Mouse (Mus musculus) embryonic facial prominence, embryonic 14.5 days (tissue): ENCODE measurements at regions not wholly inside any gene's neighbourhood (a gene's known extent, or its start where the extent isn't known, plus 50 kb on each side); places are given as distances from the start of the nearest gene placed in this dataset.

ENCODE experiments used
- ATAC-seq: fragments of 200-750 bp; cut with Nextera tagmentation; 2 replicates; pipeline ENCODE4 v1.8.0; 2017; ENCODE audit warnings: low read depth, moderate number of reproducible peaks, moderate TSS enrichment
- DNase-seq: peaks from one replicate; pipeline ENCODE4 v3.0.0-alpha.2; 2015; ENCODE audit warnings: low spot score
- H3K27ac ChIP-seq: fragments of 300-500 bp; sonication (generic); replicated peaks from 2 replicates; pipeline ENCODE4 v1.5.1; 2014; ENCODE audit warnings: low read depth, mild to moderate bottlenecking, low read length, moderate library complexity
- H3K27me3 ChIP-seq: fragments of 300-500 bp; sonication (generic); replicated peaks from 2 replicates; pipeline ENCODE4 v1.6.1; 2014; ENCODE audit warnings: low read length; ENCODE audit not compliant: control insufficient read depth, insufficient read depth
- H3K36me3 ChIP-seq: fragments of 300-500 bp; sonication (generic); 2 replicates; pipeline ENCODE4 v1.6.1; 2014; ENCODE audit warnings: low read length, mixed read lengths; ENCODE audit not compliant: control insufficient read depth, insufficient read depth
- H3K4me1 ChIP-seq: fragments of 300-500 bp; sonication (generic); 2 replicates; pipeline ENCODE4 v1.6.1; 2014; ENCODE audit warnings: antibody characterized with exemption, low read length; ENCODE audit not compliant: control insufficient read depth, insufficient read depth
- H3K4me2 ChIP-seq: fragments of 300-500 bp; sonication (generic); 2 replicates; pipeline ENCODE4 v1.6.1; 2014; ENCODE audit warnings: low read depth, mild to moderate bottlenecking, low read length, moderate library complexity, mixed read lengths
- H3K4me3 ChIP-seq: fragments of 300-500 bp; sonication (generic); 2 replicates; pipeline ENCODE4 v1.5.1; 2014; ENCODE audit warnings: low read depth, mild to moderate bottlenecking, low read length
- H3K9ac ChIP-seq: fragments of 300-500 bp; sonication (generic); 2 replicates; pipeline ENCODE4 v1.6.1; 2014; ENCODE audit warnings: low read depth, mild to moderate bottlenecking, low read length, moderate library complexity, mixed read lengths
- H3K9me3 ChIP-seq: fragments of 300-500 bp; sonication (generic); 2 replicates; pipeline ENCODE4 v1.6.1; 2016; ENCODE audit warnings: low read length; ENCODE audit not compliant: control insufficient read depth
- WGBS: fragments of 180-500 bp; shearing (Covaris S2); extraction: QIAGEN DNeasy Blood & Tissue Kit; methylation state at CpG from one replicate; pipeline ENCODE4 v1.1.7; 2014; 5-methylcytosine and 5-hydroxymethylcytosine counted together

DNA sequence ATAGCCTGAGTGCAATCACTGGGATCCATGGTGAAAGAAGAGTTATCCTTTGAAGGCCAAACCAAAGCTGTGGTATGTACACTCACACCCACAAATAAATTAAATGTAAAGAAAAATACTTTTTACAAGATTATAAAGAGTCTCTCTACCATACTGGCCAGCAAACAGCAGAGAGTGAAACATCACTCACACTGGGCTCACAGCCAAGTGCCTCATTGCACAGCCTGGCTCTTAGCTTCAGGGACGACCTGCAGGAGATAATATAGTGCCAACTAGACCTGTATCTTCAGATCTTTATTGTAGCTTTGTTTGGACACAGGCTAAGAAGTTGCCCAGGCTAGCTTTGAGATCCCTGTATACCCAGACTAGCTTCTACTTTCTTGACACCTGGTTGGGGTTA is 174.1 kb upstream of the Irx5 start:
- DNase-seq (no peak), ATAC-seq (no peak)
- H3K4me2 ChIP-seq, result no peak overlapping the region
- no peaks in the 10 kb centered on the region for H3K9me3 ChIP-seq
- H3K36me3 ChIP-seq, result no peaks in the 10 kb centered on the region
- no peak overlapping the region for H3K9ac ChIP-seq
- WGBS, result 35% methylated on average over 1 of the region's 1 CpGs
- no peak overlapping the region for H3K27ac ChIP-seq
- no peaks in the 10 kb centered on the region for H3K27me3 ChIP-seq
- no peaks in the 10 kb centered on the region for H3K4me1 ChIP-seq
- no peak overlapping the region for H3K4me3 ChIP-seq

DNA sequence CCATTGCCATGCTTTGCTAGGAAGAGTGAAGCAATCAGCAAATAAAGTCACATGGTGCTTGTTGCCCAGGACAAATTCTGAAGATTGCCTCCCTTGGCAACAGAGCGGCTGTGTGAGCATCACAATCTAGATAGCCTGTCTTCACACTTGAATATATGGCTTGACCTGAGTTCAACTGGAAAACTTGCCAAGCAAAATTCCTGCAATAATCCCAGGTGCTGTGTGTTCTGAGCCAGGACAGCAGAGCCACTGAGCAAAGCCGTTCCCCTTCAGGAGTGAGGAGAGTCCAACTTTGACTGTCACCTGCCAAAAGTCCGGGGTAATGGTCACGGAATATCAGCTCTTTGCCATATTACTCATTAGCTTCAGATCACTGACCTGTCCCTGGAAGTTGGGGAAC is 176.8 kb upstream of the Irx5 start:
- Histone ChIP-seq H3K9me3 (no peaks in the 10 kb centered on the region), H3K4me3 (no peak overlapping the region), H3K4me1 (peaks cover 7% of the 10 kb centered on the region; the same call in 1 of the 2 replicates), H3K27me3 (no peaks in the 10 kb centered on the region), H3K27ac (no peak overlapping the region), H3K9ac (no peak overlapping the region), H3K36me3 (no peaks in the 10 kb centered on the region), H3K4me2 (no peak overlapping the region)
- WGBS, result 84% methylated on average over 4 of the region's 4 CpGs
- DNase-seq (no peak), ATAC-seq (no peak)

DNA sequence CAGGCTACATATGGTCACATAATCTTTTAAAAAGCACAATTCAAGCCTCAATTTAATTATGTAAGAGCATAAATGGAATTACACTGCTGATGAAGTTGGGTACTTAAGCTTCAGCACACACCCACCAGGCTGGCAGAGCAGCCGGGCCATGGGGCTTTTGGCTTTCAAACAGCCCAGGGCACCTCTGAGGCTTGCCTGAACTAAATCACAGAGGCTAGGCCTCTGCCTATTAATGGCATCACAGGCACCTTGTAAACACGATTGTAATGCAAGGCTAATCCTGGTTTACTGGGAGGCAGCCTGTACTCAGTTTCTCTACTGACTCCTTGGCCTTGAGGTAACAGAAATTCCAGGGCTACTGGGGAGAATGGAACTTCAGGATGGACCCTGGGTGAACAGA is 178.1 kb upstream of the Irx5 start:
- 54% methylated on average over 2 of the region's 2 CpGs for WGBS
- peaks cover 7% of the 10 kb centered on the region; the same call in 1 of the 2 replicates for H3K4me1 ChIP-seq
- no peaks in the 10 kb centered on the region for H3K36me3 ChIP-seq
- no peak for ATAC-seq
- no peak overlapping the region for H3K4me2 ChIP-seq
- no peaks in the 10 kb centered on the region for H3K9me3 ChIP-seq
- no peak for DNase-seq
- H3K9ac ChIP-seq, result no peak overlapping the region
- no peak overlapping the region for H3K4me3 ChIP-seq
- no peak overlapping the region for H3K27ac ChIP-seq
- H3K27me3 ChIP-seq, result no peaks in the 10 kb centered on the region

DNA sequence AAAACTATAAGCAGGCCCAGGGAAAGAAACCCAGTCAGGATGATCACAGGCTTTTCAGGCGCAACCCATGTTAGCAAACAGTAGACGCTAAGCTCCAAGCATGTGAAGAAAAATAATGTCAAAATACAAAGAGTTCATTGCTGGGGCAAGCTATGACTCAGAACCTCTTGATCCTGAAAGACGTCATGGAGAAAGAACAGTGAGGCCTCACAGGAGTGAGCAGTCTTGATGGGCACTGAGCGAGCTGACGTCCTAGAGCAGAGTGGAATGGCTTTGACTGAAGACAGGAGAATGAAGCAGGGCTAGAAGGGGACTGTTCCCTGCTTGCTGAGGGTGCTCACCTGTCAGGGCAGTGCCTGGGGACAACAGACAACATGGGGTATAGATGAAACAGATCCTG is 181.3 kb upstream of the Irx5 start:
- no peaks in the 10 kb centered on the region for H3K27me3 ChIP-seq
- H3K27ac ChIP-seq, result no peak overlapping the region
- peaks cover 7% of the 10 kb centered on the region; the same call in 1 of the 2 replicates for H3K4me1 ChIP-seq
- no peak for DNase-seq
- ATAC-seq, result no peak
- no peak overlapping the region for H3K4me3 ChIP-seq
- WGBS, result 54% methylated on average over 5 of the region's 5 CpGs
- no peak overlapping the region for H3K9ac ChIP-seq
- H3K9me3 ChIP-seq, result no peaks in the 10 kb centered on the region
- no peaks in the 10 kb centered on the region for H3K36me3 ChIP-seq
- no peak overlapping the region for H3K4me2 ChIP-seq

DNA sequence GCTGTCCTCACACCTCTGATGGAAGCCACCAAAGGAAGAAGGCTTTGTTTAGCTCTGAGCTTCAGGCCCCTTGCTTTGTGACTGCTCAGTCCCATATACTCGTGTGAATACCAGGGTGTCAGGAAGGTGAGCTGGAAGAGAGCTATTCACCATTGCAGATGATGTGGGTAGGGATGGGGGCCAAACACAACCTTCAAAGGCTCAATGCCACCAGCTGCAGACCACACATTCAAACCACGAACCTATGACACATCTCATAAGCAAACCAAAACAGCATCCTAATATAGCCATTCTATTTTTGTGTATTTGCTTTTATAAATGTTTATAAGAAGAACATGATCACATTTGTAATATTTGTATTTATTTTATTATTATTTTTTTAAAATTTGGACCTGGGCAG is 183.3 kb upstream of the Irx5 start:
- Histone ChIP-seq H3K9me3 (no peaks in the 10 kb centered on the region), H3K9ac (no peak overlapping the region), H3K4me2 (no peak overlapping the region), H3K36me3 (no peaks in the 10 kb centered on the region), H3K27ac (no peak overlapping the region), H3K4me3 (no peak overlapping the region), H3K4me1 (peaks cover 7% of the 10 kb centered on the region; the same call in 1 of the 2 replicates), H3K27me3 (no peaks in the 10 kb centered on the region)
- ATAC-seq (no peak), DNase-seq (no peak)
- WGBS, result 87% methylated on average over 2 of the region's 2 CpGs

DNA sequence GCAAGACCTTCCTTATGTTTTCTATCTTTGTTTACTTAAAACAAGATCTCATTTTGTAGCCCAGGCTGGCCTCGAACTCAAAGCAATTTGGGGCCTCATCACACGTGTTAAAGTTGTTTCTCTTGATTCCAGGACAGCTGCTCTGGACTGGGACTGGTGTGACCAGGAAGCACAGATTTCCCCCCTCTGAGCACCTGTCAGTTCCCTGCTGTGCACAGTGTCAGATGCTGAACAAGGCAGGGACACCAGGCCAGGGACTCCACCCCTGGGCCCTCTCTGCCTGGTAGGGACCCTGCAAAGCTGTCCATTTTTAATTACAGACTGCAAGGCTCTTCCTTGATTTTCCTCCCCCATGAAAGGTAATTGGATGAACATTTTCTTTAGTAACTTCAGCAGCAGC is 185.8 kb upstream of the Irx5 start:
- no peaks in the 10 kb centered on the region for H3K27me3 ChIP-seq
- H3K9me3 ChIP-seq, result no peaks in the 10 kb centered on the region
- ATAC-seq (no peak), DNase-seq (no peak)
- H3K36me3 ChIP-seq, result no peaks in the 10 kb centered on the region
- H3K27ac ChIP-seq, result no peak overlapping the region
- WGBS, result 50% methylated on average over 2 of the region's 2 CpGs
- peaks cover 5% of the 10 kb centered on the region; the same call in 1 of the 2 replicates for H3K4me1 ChIP-seq
- no peak overlapping the region for H3K4me3 ChIP-seq
- H3K9ac ChIP-seq, result no peak overlapping the region
- H3K4me2 ChIP-seq, result no peak overlapping the region

DNA sequence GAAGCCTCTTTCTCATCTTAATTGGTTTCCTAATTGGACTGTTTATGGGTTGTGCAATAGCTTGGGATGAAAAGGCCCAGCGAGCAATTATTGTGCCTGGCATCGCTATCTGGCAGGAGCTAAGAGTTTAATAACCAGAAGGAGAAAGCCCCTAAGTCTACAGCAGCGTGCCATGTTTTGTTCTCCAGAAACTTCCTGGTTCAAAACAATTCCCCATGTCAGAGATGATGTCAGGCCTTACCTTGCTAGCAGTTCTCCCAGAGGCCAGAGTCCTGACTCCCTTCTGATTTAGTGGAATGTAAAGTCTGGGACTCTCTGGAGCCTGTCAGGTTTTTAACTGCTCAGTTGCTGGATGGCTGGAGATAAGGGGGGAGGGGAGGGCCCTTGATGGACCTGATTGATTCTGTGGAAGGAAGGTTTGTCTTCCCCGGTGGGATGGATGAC is 190.1 kb upstream of the Irx5 start:
- Histone ChIP-seq H3K9ac (no peak overlapping the region), H3K27me3 (no peaks in the 10 kb centered on the region), H3K4me3 (no peak overlapping the region), H3K36me3 (no peaks in the 10 kb centered on the region), H3K4me1 (no peaks in the 10 kb centered on the region), H3K4me2 (no peak overlapping the region), H3K27ac (no peak overlapping the region), H3K9me3 (no peaks in the 10 kb centered on the region)
- 52% methylated on average over 4 of the region's 4 CpGs for whole genome bisulfite sequencing
- ATAC-seq (peak; percentile 44; the same call in 1 of the 2 replicates), DNase-seq (peak; percentile 42)

DNA sequence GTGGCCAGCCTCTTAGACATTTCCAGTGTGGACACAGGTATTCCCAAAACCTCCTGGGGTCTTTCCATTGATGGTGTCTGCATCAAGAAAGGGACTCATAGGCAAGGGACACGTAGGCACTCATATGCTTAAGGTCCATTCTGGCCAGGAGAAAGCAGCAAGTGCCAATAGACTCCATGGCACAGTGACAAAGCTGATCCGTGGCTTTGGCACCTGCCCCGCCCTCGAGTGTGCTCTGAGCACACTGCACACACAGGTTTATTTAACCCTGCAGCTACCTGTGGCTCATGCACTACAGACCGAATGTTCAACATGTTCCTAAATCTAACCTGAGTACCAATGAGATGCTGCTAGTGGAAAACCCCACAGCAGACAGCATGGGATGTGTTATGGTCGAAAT is 192.1 kb upstream of the Irx5 start:
- H3K9me3 ChIP-seq, result no peaks in the 10 kb centered on the region

DNA sequence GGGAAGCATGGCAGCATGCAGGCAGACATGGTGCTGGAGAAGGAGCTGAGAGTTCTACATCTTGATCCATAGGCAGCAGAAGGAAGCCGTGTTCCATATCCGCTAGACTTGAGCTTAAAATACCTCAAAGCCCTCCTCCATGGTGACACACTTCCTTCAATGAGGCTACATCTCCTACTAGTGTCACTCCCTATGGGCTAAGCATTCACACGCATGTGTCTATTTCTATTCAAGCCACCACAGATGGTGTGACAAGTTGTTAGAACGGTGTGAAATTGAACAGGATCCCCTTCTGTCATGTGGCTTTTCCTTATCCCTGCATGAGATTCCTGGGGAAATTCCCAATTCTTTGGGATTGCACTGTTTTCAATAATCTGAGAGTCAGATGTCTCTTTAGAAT is 192.9 kb upstream of the Irx5 start:
- Histone ChIP-seq H3K36me3 (no peaks in the 10 kb centered on the region), H3K4me3 (no peak overlapping the region)
- WGBS, result 88% methylated on average over 4 of the region's 4 CpGs

More for the DNA sequence above, 192.1 kb upstream of the Irx5 start:
- ATAC-seq (no peak), DNase-seq (no peak)
- no peaks in the 10 kb centered on the region for H3K27me3 ChIP-seq
- H3K4me3 ChIP-seq, result no peak overlapping the region
- H3K27ac ChIP-seq, result no peak overlapping the region
- 77% methylated on average over 6 of the region's 6 CpGs for WGBS
- H3K9ac ChIP-seq, result no peak overlapping the region
- H3K4me2 ChIP-seq, result no peak overlapping the region
- H3K36me3 ChIP-seq, result no peaks in the 10 kb centered on the region
- H3K4me1 ChIP-seq, result no peaks in the 10 kb centered on the region

More for the DNA sequence above, 192.9 kb upstream of the Irx5 start:
- Histone ChIP-seq H3K4me2 (no peak overlapping the region), H3K27ac (no peak overlapping the region), H3K9me3 (no peaks in the 10 kb centered on the region), H3K27me3 (no peaks in the 10 kb centered on the region), H3K9ac (no peak overlapping the region), H3K4me1 (no peaks in the 10 kb centered on the region)
- no peak for ATAC-seq
- DNase-seq, result no peak
